Mouse (Mus musculus): ENCODE measurements around the gene Klhl8. TPM values are rescaled to one million over a fixed set of nuclear protein-coding genes. Genes with fewer than 3 reads are reported as not detected.
A peak's percentile ranks its signal among the peaks of the same experiment; 100 is the strongest.

Klhl8 gene
- polyA plus RNA-seq, 1 experiment from 2014 or later = 1.8 TPM

- peaks cover 4% of the 10 kb centered on the region for H3K27me3 ChIP-seq (ENCODE audit: control insufficient read depth, insufficient read depth, low read depth, low read length)
- peaks cover 6% of the 10 kb centered on the region for H3K4me1 ChIP-seq (ENCODE audit: control insufficient read depth, low read depth, low read length)
- WGBS (ENCODE audit: insufficient replicate concordance) = 45% methylated on average over 7 of the region's 7 CpGs
- no peaks in the 10 kb centered on the region for H3K36me3 ChIP-seq (ENCODE audit: control insufficient read depth, insufficient read depth)
- no peak overlapping the region for H3K9ac ChIP-seq (ENCODE audit: low read depth, low read length)
- H3K4me2 ChIP-seq (ENCODE audit: low read depth, low read length) = no peak overlapping the region
- no peak overlapping the region for H3K27ac ChIP-seq (ENCODE audit: low read length)
- H3K9me3 ChIP-seq (replicated peaks; ENCODE audit: control insufficient read depth, low read length) = no peaks in the 10 kb centered on the region
- ATAC-seq (ENCODE audit: low read depth) = no peak
- H3K4me3 ChIP-seq (ENCODE audit: low read depth, low read length) = no peak overlapping the region
These were observed 2.2 kb downstream of the Klhl8 start for GRCm38 (mm10) chr5:103908851-103909250.

- no peak overlapping the region for H3K9ac ChIP-seq (ENCODE audit: low read depth, low read length)
- peaks cover 6% of the 10 kb centered on the region for H3K4me1 ChIP-seq (ENCODE audit: control insufficient read depth, low read depth, low read length)
- no peak overlapping the region for H3K27ac ChIP-seq (ENCODE audit: low read length)
- no peaks in the 10 kb centered on the region for H3K36me3 ChIP-seq (ENCODE audit: control insufficient read depth, insufficient read depth)
- H3K4me2 ChIP-seq (ENCODE audit: low read depth, low read length) = no peak overlapping the region
- peaks cover 4% of the 10 kb centered on the region for H3K27me3 ChIP-seq (ENCODE audit: control insufficient read depth, insufficient read depth, low read depth, low read length)
- no peaks in the 10 kb centered on the region for H3K9me3 ChIP-seq (replicated peaks; ENCODE audit: control insufficient read depth, low read length)
- no peak overlapping the region for H3K4me3 ChIP-seq (ENCODE audit: low read depth, low read length)
- 73% methylated on average over 4 of the region's 4 CpGs for WGBS (ENCODE audit: insufficient replicate concordance)
- no peak for ATAC-seq (ENCODE audit: low read depth)
These were observed 3.2 kb downstream of the Klhl8 start for GRCm38 (mm10) chr5:103907844-103908243.

GRCm38 (mm10) chr5:103906173-103906572 is 4.9 kb downstream of the Klhl8 start:
- peaks cover 6% of the 10 kb centered on the region for H3K4me1 ChIP-seq (ENCODE audit: control insufficient read depth, low read depth, low read length)
- ATAC-seq (ENCODE audit: low read depth) = no peak
- WGBS (ENCODE audit: insufficient replicate concordance) = 56% methylated on average over 6 of the region's 6 CpGs

GRCm38 (mm10) chr5:103898310-103898709 is 12.7 kb downstream of the Klhl8 start:
- 38% methylated on average over 1 of the region's 1 CpGs for WGBS (ENCODE audit: insufficient replicate concordance)
- no peak overlapping the region for H3K27ac ChIP-seq (ENCODE audit: low read length)
- H3K9ac ChIP-seq (ENCODE audit: low read depth, low read length) = no peak overlapping the region
- H3K4me1 ChIP-seq (ENCODE audit: control insufficient read depth, low read depth, low read length) = no peaks in the 10 kb centered on the region
- no peak for ATAC-seq (ENCODE audit: low read depth)
- no peaks in the 10 kb centered on the region for H3K27me3 ChIP-seq (ENCODE audit: control insufficient read depth, insufficient read depth, low read depth, low read length)
- H3K4me3 ChIP-seq (ENCODE audit: low read depth, low read length) = no peak overlapping the region
- no peaks in the 10 kb centered on the region for H3K9me3 ChIP-seq (replicated peaks; ENCODE audit: control insufficient read depth, low read length)
- H3K4me2 ChIP-seq (ENCODE audit: low read depth, low read length) = no peak overlapping the region
- H3K36me3 ChIP-seq (ENCODE audit: control insufficient read depth, insufficient read depth) = no peaks in the 10 kb centered on the region

More at GRCm38 (mm10) chr5:103906173-103906572, 4.9 kb downstream of the Klhl8 start:
- Histone ChIP-seq H3K9ac (ENCODE audit: low read depth, low read length) (no peak overlapping the region), H3K27ac (ENCODE audit: low read length) (no peak overlapping the region), H3K27me3 (ENCODE audit: control insufficient read depth, insufficient read depth, low read depth, low read length) (peaks cover 4% of the 10 kb centered on the region), H3K36me3 (ENCODE audit: control insufficient read depth, insufficient read depth) (no peaks in the 10 kb centered on the region), H3K4me2 (ENCODE audit: low read depth, low read length) (no peak overlapping the region), H3K9me3 (replicated peaks; ENCODE audit: control insufficient read depth, low read length) (no peaks in the 10 kb centered on the region), H3K4me3 (ENCODE audit: low read depth, low read length) (no peak overlapping the region)

- H3K9me3 ChIP-seq (replicated peaks; ENCODE audit: control insufficient read depth, low read length) = no peaks in the 10 kb centered on the region
These were observed 21.3 kb downstream of the Klhl8 start for GRCm38 (mm10) chr5:103889766-103890165.

GRCm38 (mm10) chr5:103863759-103864158 is 47.3 kb downstream of the Klhl8 start:
- no peak overlapping the region for H3K4me3 ChIP-seq (ENCODE audit: low read depth, low read length)
- ATAC-seq (ENCODE audit: low read depth) = no peak

More at GRCm38 (mm10) chr5:103889766-103890165, 21.3 kb downstream of the Klhl8 start:
- 73% methylated on average over 15 of the region's 15 CpGs for WGBS (ENCODE audit: insufficient replicate concordance)
- Histone ChIP-seq H3K4me1 (ENCODE audit: control insufficient read depth, low read depth, low read length) (no peaks in the 10 kb centered on the region), H3K27ac (ENCODE audit: low read length) (no peak overlapping the region), H3K36me3 (ENCODE audit: control insufficient read depth, insufficient read depth) (no peaks in the 10 kb centered on the region), H3K9ac (ENCODE audit: low read depth, low read length) (no peak overlapping the region), H3K4me2 (ENCODE audit: low read depth, low read length) (no peak overlapping the region), H3K27me3 (ENCODE audit: control insufficient read depth, insufficient read depth, low read depth, low read length) (no peaks in the 10 kb centered on the region), H3K4me3 (ENCODE audit: low read depth, low read length) (no peak overlapping the region)
- ATAC-seq (ENCODE audit: low read depth) = no peak

GRCm38 (mm10) chr5:103860622-103861021 is 50.4 kb downstream of the Klhl8 start:
- peaks cover 3% of the 10 kb centered on the region; the same call in 1 of the 2 replicates for H3K36me3 ChIP-seq (ENCODE audit: control insufficient read depth, insufficient read depth)
- peaks cover 4% of the 10 kb centered on the region for H3K4me1 ChIP-seq (ENCODE audit: control insufficient read depth, low read depth, low read length)
- no peaks in the 10 kb centered on the region for H3K9me3 ChIP-seq (replicated peaks; ENCODE audit: control insufficient read depth, low read length)
- no peak overlapping the region for H3K4me3 ChIP-seq (ENCODE audit: low read depth, low read length)
- no peak overlapping the region for H3K9ac ChIP-seq (ENCODE audit: low read depth, low read length)
- no peak overlapping the region for H3K4me2 ChIP-seq (ENCODE audit: low read depth, low read length)
- WGBS (ENCODE audit: insufficient replicate concordance) = 83% methylated on average over 11 of the region's 11 CpGs
- H3K27me3 ChIP-seq (ENCODE audit: control insufficient read depth, insufficient read depth, low read depth, low read length) = no peaks in the 10 kb centered on the region
- H3K27ac ChIP-seq (ENCODE audit: low read length) = no peak overlapping the region
- no peak for ATAC-seq (ENCODE audit: low read depth)

More at GRCm38 (mm10) chr5:103863759-103864158, 47.3 kb downstream of the Klhl8 start:
- WGBS (ENCODE audit: insufficient replicate concordance) = 76% methylated on average over 4 of the region's 4 CpGs
- Histone ChIP-seq H3K36me3 (ENCODE audit: control insufficient read depth, insufficient read depth) (no peaks in the 10 kb centered on the region), H3K27ac (ENCODE audit: low read length) (no peak overlapping the region), H3K27me3 (ENCODE audit: control insufficient read depth, insufficient read depth, low read depth, low read length) (no peaks in the 10 kb centered on the region), H3K4me2 (ENCODE audit: low read depth, low read length) (no peak overlapping the region), H3K4me1 (ENCODE audit: control insufficient read depth, low read depth, low read length) (no peaks in the 10 kb centered on the region), H3K9me3 (replicated peaks; ENCODE audit: control insufficient read depth, low read length) (no peaks in the 10 kb centered on the region), H3K9ac (ENCODE audit: low read depth, low read length) (no peak overlapping the region)

- ATAC-seq (ENCODE audit: low read depth) = no peak
- no peaks in the 10 kb centered on the region for H3K9me3 ChIP-seq (replicated peaks; ENCODE audit: control insufficient read depth, low read length)
- H3K4me1 ChIP-seq (ENCODE audit: control insufficient read depth, low read depth, low read length) = peaks cover 7% of the 10 kb centered on the region
- H3K36me3 ChIP-seq (ENCODE audit: control insufficient read depth, insufficient read depth) = peaks cover 24% of the 10 kb centered on the region
- no peak overlapping the region for H3K4me3 ChIP-seq (ENCODE audit: low read depth, low read length)
- no peak overlapping the region for H3K9ac ChIP-seq (ENCODE audit: low read depth, low read length)
- 84% methylated on average over 2 of the region's 2 CpGs for WGBS (ENCODE audit: insufficient replicate concordance)
- H3K27me3 ChIP-seq (ENCODE audit: control insufficient read depth, insufficient read depth, low read depth, low read length) = no peaks in the 10 kb centered on the region
- H3K27ac ChIP-seq (ENCODE audit: low read length) = no peak overlapping the region
- no peak overlapping the region for H3K4me2 ChIP-seq (ENCODE audit: low read depth, low read length)
These were observed 53.9 kb downstream of the Klhl8 start for GRCm38 (mm10) chr5:103857151-103857550.

- ATAC-seq (ENCODE audit: low read depth) = peak; percentile 37; the same call in 1 of the 2 replicates
- Histone ChIP-seq H3K27ac (ENCODE audit: low read length) (no peak overlapping the region), H3K36me3 (ENCODE audit: control insufficient read depth, insufficient read depth) (peaks cover 31% of the 10 kb centered on the region), H3K4me2 (ENCODE audit: low read depth, low read length) (no peak overlapping the region), H3K9me3 (replicated peaks; ENCODE audit: control insufficient read depth, low read length) (no peaks in the 10 kb centered on the region), H3K27me3 (ENCODE audit: control insufficient read depth, insufficient read depth, low read depth, low read length) (no peaks in the 10 kb centered on the region), H3K9ac (ENCODE audit: low read depth, low read length) (no peak overlapping the region), H3K4me1 (ENCODE audit: control insufficient read depth, low read depth, low read length) (peaks cover 7% of the 10 kb centered on the region), H3K4me3 (ENCODE audit: low read depth, low read length) (no peak overlapping the region)
- WGBS (ENCODE audit: insufficient replicate concordance) = 68% methylated on average over 5 of the region's 5 CpGs
These were observed 54.6 kb downstream of the Klhl8 start for GRCm38 (mm10) chr5:103856286-103857009.
